Mouse (Mus musculus) myocyte (in vitro differentiated cells): ENCODE results near the gene Mbd3. TPM values are rescaled to one million over a fixed set of nuclear protein-coding genes. Genes with fewer than 3 reads are reported as not detected.

Experiments used
- H3K27me3 ChIP-seq: one replicate; pipeline ENCODE4 v1.6.1; 2011; ENCODE audit not compliant: control insufficient read depth, insufficient read depth, insufficient read length
- H3K36me3 ChIP-seq: one replicate; pipeline ENCODE4 v1.6.1; 2011; ENCODE audit not compliant: control insufficient read depth, insufficient read depth
- H3K4me2 ChIP-seq: one replicate; pipeline ENCODE4 v1.6.1; 2011; ENCODE audit warnings: low read depth, control low read depth
- H3K4me3 ChIP-seq: one replicate; pipeline ENCODE4 v1.5.1; 2011; ENCODE audit warnings: mild to moderate bottlenecking, control low read depth, moderate library complexity
- H3K79me2 ChIP-seq: one replicate; pipeline ENCODE4 v1.6.1; 2011; ENCODE audit not compliant: control insufficient read depth, insufficient read depth
- H3ac ChIP-seq: one replicate; pipeline ENCODE4 v1.6.1; 2011; ENCODE audit not compliant: control insufficient read depth, insufficient read length
- CEBPB ChIP-seq: IDR thresholded peaks from 2 replicates; pipeline ENCODE4 v1.6.1; 2011; ENCODE audit warnings: mild to moderate bottlenecking, moderate library complexity; ENCODE audit not compliant: poor library complexity, insufficient read depth, severe bottlenecking
- E2F4 ChIP-seq: IDR thresholded peaks from one replicate; pipeline ENCODE4 v1.6.1; 2011; ENCODE audit warnings: mild to moderate bottlenecking, control low read depth, moderate library complexity; ENCODE audit not compliant: insufficient read depth
- MAX ChIP-seq: IDR thresholded peaks from one replicate; pipeline ENCODE4 v1.6.1; 2011; ENCODE audit warnings: low read depth, mild to moderate bottlenecking, control low read depth
- MYOD1 ChIP-seq, 3 experiments: IDR thresholded peaks; one replicate each; pipeline ENCODE4 v1.6.1; 2011; ENCODE audit warnings: control low read depth in 2 of 3, low read depth in 2 of 3, mild to moderate bottlenecking in 2 of 3, moderate library complexity in 1 of 3; ENCODE audit not compliant: insufficient read length in 2 of 3, control insufficient read depth in 1 of 3
- MYOG ChIP-seq, 3 experiments: IDR thresholded peaks; one replicate each; pipeline ENCODE4 v1.6.1; 2011; ENCODE audit warnings: control low read depth in 2 of 3, low read depth in 2 of 3, mild to moderate bottlenecking in 2 of 3; ENCODE audit not compliant: insufficient read length in 2 of 3, control insufficient read depth in 1 of 3, insufficient read depth in 1 of 3
- POLR2A ChIP-seq: IDR thresholded peaks from one replicate; pipeline ENCODE4 v1.6.1; 2011; ENCODE audit warnings: low read depth, mild to moderate bottlenecking, control low read depth, moderate library complexity; ENCODE audit not compliant: insufficient read length
- POLR2AphosphoS2 ChIP-seq: IDR thresholded peaks from one replicate; pipeline ENCODE4 v1.6.1; 2011; ENCODE audit warnings: low read depth, control low read depth; ENCODE audit not compliant: insufficient read length
- REST ChIP-seq: IDR thresholded peaks from one replicate; pipeline ENCODE4 v1.6.1; 2011; ENCODE audit warnings: mild to moderate bottlenecking, control low read depth, moderate library complexity; ENCODE audit not compliant: insufficient read depth, insufficient read length
- SRF ChIP-seq: IDR thresholded peaks from one replicate; pipeline ENCODE4 v1.6.1; 2011; ENCODE audit warnings: low read depth; ENCODE audit not compliant: control insufficient read depth, insufficient read length
- TCF12 ChIP-seq: IDR thresholded peaks from one replicate; pipeline ENCODE4 v1.6.1; 2011; ENCODE audit warnings: mild to moderate bottlenecking, control low read depth; ENCODE audit not compliant: poor library complexity, insufficient read depth, severe bottlenecking
- TCF3 ChIP-seq: IDR thresholded peaks from one replicate; pipeline ENCODE4 v1.6.1; 2011; ENCODE audit warnings: low read depth, control low read depth; ENCODE audit not compliant: insufficient read length
- USF1 ChIP-seq: IDR thresholded peaks from one replicate; pipeline ENCODE4 v1.6.1; 2011; ENCODE audit warnings: low read depth, mild to moderate bottlenecking, control low read depth, moderate library complexity
- polyA plus RNA-seq: library from polyadenylated mRNA; unstranded; fragments of >200 nt; fragmentation: generic; extraction: Trizol; gene quantifications from one replicate; pipeline ENCODE4 v1.2.1, GENCODE M21; 2012; ENCODE audit warnings: missing spikeins

The Mbd3 gene
- polyA plus RNA-seq, 1 experiment = 190 TPM

DNA sequence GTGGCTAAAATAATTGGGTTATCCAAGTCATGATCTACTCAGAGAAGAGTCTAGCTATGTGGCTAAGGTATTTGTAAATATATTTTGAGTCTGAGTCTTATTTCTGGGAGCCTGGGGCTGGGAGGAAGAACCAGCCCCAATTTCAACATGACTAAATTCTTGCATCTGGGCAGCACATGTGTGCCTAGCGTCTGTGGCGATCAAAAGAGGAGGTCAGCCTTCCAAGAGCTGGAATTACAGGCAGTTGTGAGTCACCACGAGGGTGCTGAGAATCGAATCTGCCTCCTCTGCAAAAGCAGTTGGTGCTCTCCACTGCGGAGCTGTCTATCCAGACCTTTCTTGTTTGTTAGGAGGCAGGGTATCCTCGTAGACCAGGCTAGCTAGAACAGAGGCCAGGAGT, 33.6 kb downstream of the Mbd3 start:
- Histone ChIP-seq H3K4me3 (no peak overlapping the region), H3K36me3 (no peaks in the 10 kb centered on the region), H3K79me2 (no peaks in the 10 kb centered on the region), H3ac (no peak overlapping the region), H3K27me3 (peaks cover 13% of the 10 kb centered on the region), H3K4me2 (peak overlapping the region; percentile 13)
- no peak for TF ChIP-seq POLR2A
- TF ChIP-seq TCF3 = no peak
- no peak for TF ChIP-seq E2F4
- no peak for TF ChIP-seq MYOG (IDR thresholded peaks at IDR 0.05; ENCODE audit: control insufficient read depth in 1 of 3, insufficient read depth in 1 of 3, insufficient read length in 2 of 3, low read depth in 2 of 3)
- no peak for TF ChIP-seq POLR2AphosphoS2
- no peak for TF ChIP-seq REST
- no peak for TF ChIP-seq MYOD1 (IDR thresholded peaks at IDR 0.05; ENCODE audit: control insufficient read depth in 1 of 3, insufficient read length in 2 of 3, low read depth in 2 of 3)
- TF ChIP-seq USF1 = no peak
- TF ChIP-seq SRF = no peak
- TF ChIP-seq CEBPB = no peak
- no peak for TF ChIP-seq TCF12
- TF ChIP-seq MAX = no peak

DNA sequence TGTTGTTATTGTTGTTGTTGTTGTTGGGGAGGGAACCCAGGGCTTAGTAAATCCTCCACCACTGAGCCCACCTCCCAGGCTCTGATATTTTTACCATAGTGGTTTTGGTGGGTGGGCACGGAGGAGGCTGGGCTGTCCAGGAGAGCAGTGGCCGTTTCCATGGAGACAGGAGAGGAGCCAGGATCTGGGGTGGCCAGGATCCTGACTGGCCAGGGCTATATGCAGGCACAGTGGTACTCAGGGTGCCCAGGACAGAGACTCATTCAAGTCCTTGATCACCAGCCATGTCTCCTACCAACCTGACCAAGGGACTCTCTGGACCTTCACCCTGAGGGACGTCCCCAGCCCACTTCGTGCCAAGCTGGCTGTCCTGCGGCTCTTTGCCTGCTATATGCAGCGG, 35.6 kb downstream of the Mbd3 start:
- Histone ChIP-seq H3K79me2 (no peaks in the 10 kb centered on the region), H3ac (no peak overlapping the region), H3K36me3 (no peaks in the 10 kb centered on the region), H3K27me3 (peaks cover 33% of the 10 kb centered on the region), H3K4me2 (no peak overlapping the region), H3K4me3 (no peak overlapping the region)
- TF ChIP-seq SRF (no peak), CEBPB (no peak), POLR2A (no peak), USF1 (no peak), REST (no peak), E2F4 (no peak), MYOD1 (IDR thresholded peaks at IDR 0.05; ENCODE audit: control insufficient read depth in 1 of 3, insufficient read length in 2 of 3, low read depth in 2 of 3) (no peak), MAX (no peak), MYOG (IDR thresholded peaks at IDR 0.05; ENCODE audit: control insufficient read depth in 1 of 3, insufficient read depth in 1 of 3, insufficient read length in 2 of 3, low read depth in 2 of 3) (no peak), TCF12 (no peak), TCF3 (no peak)

DNA sequence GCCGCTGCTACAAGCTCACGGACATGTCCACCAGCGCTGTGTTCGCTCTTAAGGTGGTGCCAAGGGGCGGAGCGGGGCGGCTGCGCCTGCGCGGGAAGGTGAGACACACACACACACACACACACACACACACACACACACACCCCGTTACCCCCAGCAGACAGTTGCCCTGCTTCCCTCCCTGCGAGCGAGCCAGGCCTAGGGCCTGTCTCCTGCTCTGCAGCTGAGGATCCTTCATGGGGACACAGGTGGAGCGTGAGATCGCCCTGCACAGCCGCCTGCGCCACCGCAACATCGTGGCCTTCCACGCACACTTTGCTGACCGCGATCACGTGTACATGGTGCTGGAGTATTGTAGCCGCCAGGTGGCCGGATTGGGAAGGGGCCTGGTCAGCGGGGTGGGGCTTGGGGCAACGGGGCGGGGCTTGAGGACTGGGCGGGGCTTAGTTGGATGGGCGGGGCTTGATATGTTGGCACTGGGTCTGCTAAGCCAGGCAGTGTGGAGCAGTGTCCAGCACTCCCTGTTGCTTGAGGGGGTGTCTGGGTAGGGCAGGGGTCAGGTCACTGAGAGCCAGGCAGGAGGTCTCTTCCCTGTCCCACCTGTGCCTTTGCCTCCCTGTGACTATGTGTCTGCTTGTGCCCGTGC, 41.2 kb downstream of the Mbd3 start:
- no peaks in the 10 kb centered on the region for H3K36me3 ChIP-seq
- TF ChIP-seq REST (no peak), MYOD1 (IDR thresholded peaks at IDR 0.05; ENCODE audit: control insufficient read depth in 1 of 3, insufficient read length in 2 of 3, low read depth in 2 of 3) (no peak), MAX (no peak), CEBPB (no peak), POLR2AphosphoS2 (no peak), SRF (no peak), E2F4 (no peak), TCF12 (no peak), USF1 (no peak), POLR2A (no peak), TCF3 (no peak), MYOG (IDR thresholded peaks at IDR 0.05; ENCODE audit: control insufficient read depth in 1 of 3, insufficient read depth in 1 of 3, insufficient read length in 2 of 3, low read depth in 2 of 3) (no peak)
- H3K4me3 ChIP-seq = no peak overlapping the region
- no peaks in the 10 kb centered on the region for H3K79me2 ChIP-seq
- no peak overlapping the region for H3K4me2 ChIP-seq
- peaks cover 68% of the 10 kb centered on the region for H3K27me3 ChIP-seq
- no peak overlapping the region for H3ac ChIP-seq

DNA sequence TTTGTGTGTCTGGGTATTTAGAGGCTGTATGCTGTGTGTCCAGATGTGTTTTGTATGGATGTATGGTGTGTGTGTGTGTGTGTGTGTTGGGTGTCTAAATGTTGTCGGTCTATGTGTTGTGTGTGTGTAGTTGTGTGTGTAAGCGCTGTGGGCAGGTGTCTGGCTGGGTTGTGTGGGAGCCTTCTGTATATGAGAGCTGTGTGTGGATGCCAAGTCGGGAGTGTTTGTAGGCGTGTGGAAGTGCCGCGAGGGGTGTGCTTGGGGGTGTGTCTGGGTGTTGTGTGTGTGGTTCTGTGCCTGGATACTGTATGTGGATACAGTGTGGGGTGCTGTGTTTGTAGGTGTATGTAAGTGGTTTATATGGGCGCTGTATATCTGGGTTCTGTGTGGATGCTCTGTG, 42.0 kb downstream of the Mbd3 start:
- Histone ChIP-seq H3K36me3 (no peaks in the 10 kb centered on the region), H3K79me2 (no peaks in the 10 kb centered on the region), H3ac (no peak overlapping the region), H3K4me2 (no peak overlapping the region), H3K27me3 (peaks cover 71% of the 10 kb centered on the region), H3K4me3 (no peak overlapping the region)
- no peak for TF ChIP-seq E2F4
- no peak for TF ChIP-seq TCF12
- TF ChIP-seq CEBPB = no peak
- no peak for TF ChIP-seq POLR2AphosphoS2
- TF ChIP-seq POLR2A = no peak
- TF ChIP-seq USF1 = no peak
- TF ChIP-seq SRF = no peak

DNA sequence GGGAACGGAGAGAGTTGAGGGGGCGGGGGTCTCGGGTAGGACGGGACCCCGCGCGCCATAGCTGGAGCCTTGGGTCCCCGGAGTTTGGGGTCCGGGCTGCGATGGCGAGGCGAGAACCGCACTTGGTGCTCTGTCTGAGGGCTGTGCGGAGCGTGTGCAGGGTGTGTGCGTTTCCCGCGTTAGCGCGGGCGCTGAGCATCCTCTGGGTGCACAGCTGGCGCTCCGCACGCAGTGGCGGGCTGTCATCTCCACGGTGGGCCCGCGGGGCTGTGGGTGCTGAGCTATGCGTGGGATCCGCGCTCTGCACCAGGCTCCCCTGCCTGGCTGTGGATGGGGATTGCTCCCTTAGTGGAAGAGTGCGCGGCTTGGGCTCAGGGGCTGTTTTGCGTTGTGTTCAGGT, 42.6 kb downstream of the Mbd3 start:
- Histone ChIP-seq H3K4me2 (no peak overlapping the region), H3ac (no peak overlapping the region), H3K27me3 (peaks cover 71% of the 10 kb centered on the region), H3K79me2 (no peaks in the 10 kb centered on the region), H3K36me3 (no peaks in the 10 kb centered on the region), H3K4me3 (no peak overlapping the region)
- TF ChIP-seq POLR2A (no peak), SRF (no peak), MAX (no peak), USF1 (no peak), MYOG (IDR thresholded peaks at IDR 0.05; ENCODE audit: control insufficient read depth in 1 of 3, insufficient read depth in 1 of 3, insufficient read length in 2 of 3, low read depth in 2 of 3) (no peak), TCF3 (no peak), REST (no peak), POLR2AphosphoS2 (no peak), E2F4 (no peak), CEBPB (no peak), TCF12 (no peak), MYOD1 (IDR thresholded peaks at IDR 0.05; ENCODE audit: control insufficient read depth in 1 of 3, insufficient read length in 2 of 3, low read depth in 2 of 3) (no peak)
